Mouse (Mus musculus) heart, embryonic 16.5 days (tissue): ENCODE measurements at regions not wholly inside any gene's neighbourhood (a gene's known extent, or its start where the extent isn't known, plus 50 kb on each side); places are given as distances from the start of the nearest gene placed in this dataset.

Experiments
- ATAC-seq: fragments of 200-750 bp; cut with Nextera tagmentation; replicated peaks from 2 replicates; pipeline ENCODE4 v1.8.0; 2017; ENCODE audit warnings: moderate number of reproducible peaks; ENCODE audit not compliant: insufficient read depth, low FRiP score; ENCODE audit errors: extremely low read depth
- H3K27ac ChIP-seq: fragments of 300-500 bp; sonication (generic); 2 replicates; pipeline ENCODE4 v1.5.1; 2014; ENCODE audit warnings: mild to moderate bottlenecking, low read length, control low read depth, moderate library complexity
- H3K27me3 ChIP-seq: fragments of 300-500 bp; sonication (generic); 2 replicates; pipeline ENCODE4 v1.6.1; 2014; ENCODE audit warnings: low read length, mixed read lengths; ENCODE audit not compliant: control insufficient read depth, insufficient read depth
- H3K36me3 ChIP-seq: fragments of 300-500 bp; sonication (generic); 2 replicates; pipeline ENCODE4 v1.6.1; 2014; ENCODE audit not compliant: control insufficient read depth, insufficient read depth
- H3K4me1 ChIP-seq: fragments of 300-500 bp; sonication (generic); 2 replicates; pipeline ENCODE4 v1.6.1; 2014; ENCODE audit warnings: low read length, mixed read lengths; ENCODE audit not compliant: control insufficient read depth, insufficient read depth
- H3K4me2 ChIP-seq: fragments of 300-500 bp; sonication (generic); 2 replicates; pipeline ENCODE4 v1.6.1; 2014; ENCODE audit warnings: low read depth, mild to moderate bottlenecking, control low read depth, low read length
- H3K4me3 ChIP-seq: fragments of 300-500 bp; sonication (generic); 2 replicates; pipeline ENCODE4 v1.5.1; 2014; ENCODE audit warnings: mild to moderate bottlenecking, control low read depth, low read length
- H3K9ac ChIP-seq: fragments of 300-500 bp; sonication (generic); 2 replicates; pipeline ENCODE4 v1.6.1; 2014; ENCODE audit warnings: low read length, control low read depth
- H3K9me3 ChIP-seq: fragments of 300-500 bp; sonication (generic); replicated peaks from 2 replicates; pipeline ENCODE4 v1.6.1; 2016; ENCODE audit warnings: low read length; ENCODE audit not compliant: control insufficient read depth
- WGBS: fragments of 180-500 bp; shearing (Covaris S2); extraction: QIAGEN DNeasy Blood & Tissue Kit; methylation state at CpG from one replicate; pipeline ENCODE4 v1.1.7; 2014; 5-methylcytosine and 5-hydroxymethylcytosine counted together

- no peaks in the 10 kb centered on the region for H3K9me3 ChIP-seq
- H3K4me3 ChIP-seq: no peak overlapping the region
- no peak overlapping the region for H3K27ac ChIP-seq
- no peak overlapping the region for H3K9ac ChIP-seq
- no peak for ATAC-seq
- no peaks in the 10 kb centered on the region for H3K4me1 ChIP-seq
- 72% methylated on average over 15 of the region's 15 CpGs for WGBS
- H3K36me3 ChIP-seq: no peaks in the 10 kb centered on the region
- H3K27me3 ChIP-seq: no peaks in the 10 kb centered on the region
- H3K4me2 ChIP-seq: no peak overlapping the region
These were observed 65.3 kb downstream of the Med10 start for GRCm38 (mm10) chr13:69867296-69868065.

GRCm38 (mm10) chr13:69896536-69896935 is 94.3 kb downstream of the Med10 start:
- Histone ChIP-seq H3K36me3 (no peaks in the 10 kb centered on the region), H3K27me3 (no peaks in the 10 kb centered on the region), H3K9me3 (no peaks in the 10 kb centered on the region), H3K27ac (no peak overlapping the region), H3K4me2 (no peak overlapping the region), H3K9ac (no peak overlapping the region), H3K4me3 (no peak overlapping the region), H3K4me1 (no peaks in the 10 kb centered on the region)
- ATAC-seq: no peak
- 18% methylated on average over 5 of the region's 5 CpGs for WGBS

DNA sequence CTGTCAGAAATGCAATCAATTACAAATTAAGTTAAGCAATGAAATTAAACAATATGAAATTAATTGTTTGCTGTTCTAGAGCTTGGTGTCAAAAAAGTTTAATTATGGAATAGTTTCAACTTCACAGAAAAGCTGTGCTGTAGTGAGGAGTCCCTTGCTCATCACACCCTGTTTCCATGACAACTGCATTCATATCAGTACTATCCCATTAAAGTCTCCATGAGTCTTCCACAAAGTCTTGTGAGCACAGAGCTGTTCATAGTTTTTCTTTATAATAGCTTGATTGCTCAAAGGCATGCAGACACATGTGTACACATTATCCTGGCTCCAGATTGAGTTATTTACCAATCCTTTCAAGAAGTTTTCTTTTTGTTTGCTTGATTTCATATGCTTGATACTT is 98.9 kb downstream of the Med10 start:
- no peak overlapping the region for H3K4me3 ChIP-seq
- H3K27me3 ChIP-seq: no peaks in the 10 kb centered on the region
- H3K4me2 ChIP-seq: no peak overlapping the region
- no peak overlapping the region for H3K27ac ChIP-seq
- H3K4me1 ChIP-seq: no peaks in the 10 kb centered on the region
- H3K9ac ChIP-seq: no peak overlapping the region
- no peaks in the 10 kb centered on the region for H3K9me3 ChIP-seq
- ATAC-seq: no peak
- no peaks in the 10 kb centered on the region for H3K36me3 ChIP-seq

DNA sequence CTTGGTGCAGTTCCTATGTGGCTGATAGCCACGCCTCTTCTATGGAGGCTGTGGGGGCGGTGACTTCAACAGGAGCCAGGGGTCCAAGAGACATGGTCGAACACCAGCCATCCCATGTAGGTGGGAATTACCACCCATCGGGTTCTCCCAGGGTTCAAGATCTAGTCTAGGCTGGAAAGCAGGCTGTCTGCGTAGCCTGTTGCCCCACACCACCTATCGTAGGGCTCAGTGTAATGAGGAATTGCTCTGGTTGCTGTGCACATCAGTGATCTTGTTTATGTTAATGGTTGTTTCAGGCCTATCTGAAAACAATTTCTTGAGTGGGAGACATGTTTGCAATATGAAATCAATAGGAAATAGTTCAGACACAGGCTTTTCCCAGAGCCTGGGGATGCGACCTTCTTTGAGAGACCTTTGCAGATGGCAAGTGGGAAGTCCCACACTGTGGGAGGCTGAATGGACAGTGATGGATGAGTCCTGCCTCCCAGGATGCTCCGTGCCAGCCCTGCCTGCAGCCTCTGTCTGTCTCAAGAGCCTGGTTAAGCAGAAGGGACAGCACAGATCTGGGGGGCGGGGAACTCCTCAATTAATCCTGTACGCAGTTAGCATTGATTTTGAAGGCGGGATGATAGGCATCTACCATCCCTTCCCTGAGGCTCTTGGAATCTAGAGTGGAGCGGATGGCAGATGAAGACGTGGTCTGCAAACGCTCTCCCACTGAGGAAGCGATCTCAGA is 104.8 kb downstream of the Med10 start:
- Histone ChIP-seq H3K4me1 (no peaks in the 10 kb centered on the region), H3K27me3 (no peaks in the 10 kb centered on the region), H3K36me3 (no peaks in the 10 kb centered on the region), H3K27ac (no peak overlapping the region), H3K4me2 (no peak overlapping the region), H3K9me3 (no peaks in the 10 kb centered on the region), H3K9ac (no peak overlapping the region), H3K4me3 (no peak overlapping the region)
- WGBS: 61% methylated on average over 15 of the region's 15 CpGs
- no peak for ATAC-seq

DNA sequence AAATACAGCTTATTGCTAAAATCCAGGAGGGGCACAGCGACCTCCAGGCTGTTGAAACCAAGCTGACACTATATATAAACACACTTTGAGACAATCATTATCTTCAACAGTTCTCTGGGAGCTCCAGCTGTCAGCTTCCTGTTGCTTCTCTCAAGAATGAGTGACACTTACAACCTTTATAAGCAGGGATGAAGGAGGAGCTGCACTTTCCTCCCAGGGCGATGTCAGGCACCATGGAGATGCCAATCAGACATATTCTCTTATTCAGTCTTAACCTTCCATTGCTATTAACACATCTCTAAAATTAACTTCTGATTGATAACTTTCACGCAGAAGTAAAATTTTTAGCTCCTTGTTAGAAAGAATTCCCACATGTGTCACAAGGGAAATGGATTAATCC is 113.6 kb downstream of the Med10 start:
- Histone ChIP-seq H3K9me3 (no peaks in the 10 kb centered on the region), H3K4me1 (no peaks in the 10 kb centered on the region), H3K27me3 (no peaks in the 10 kb centered on the region), H3K9ac (no peak overlapping the region), H3K4me2 (no peak overlapping the region), H3K36me3 (no peaks in the 10 kb centered on the region), H3K4me3 (no peak overlapping the region), H3K27ac (no peak overlapping the region)
- ATAC-seq: no peak
- 51% methylated on average over 3 of the region's 3 CpGs for whole genome bisulfite sequencing

GRCm38 (mm10) chr13:69932695-69933550 is 130.7 kb downstream of the Med10 start:
- Histone ChIP-seq H3K4me3 (no peak overlapping the region), H3K4me1 (no peaks in the 10 kb centered on the region), H3K36me3 (no peaks in the 10 kb centered on the region), H3K9me3 (no peaks in the 10 kb centered on the region), H3K27ac (no peak overlapping the region), H3K27me3 (no peaks in the 10 kb centered on the region), H3K4me2 (no peak overlapping the region), H3K9ac (no peak overlapping the region)
- ATAC-seq: no peak
- WGBS: 70% methylated on average over 9 of the region's 9 CpGs

GRCm38 (mm10) chr13:69933551-69933845 is 131.3 kb downstream of the Med10 start:
- no peak overlapping the region for H3K4me2 ChIP-seq
- no peaks in the 10 kb centered on the region for H3K36me3 ChIP-seq
- WGBS: 73% methylated on average over 6 of the region's 6 CpGs
- no peak overlapping the region for H3K4me3 ChIP-seq
- no peak for ATAC-seq
- H3K9me3 ChIP-seq: no peaks in the 10 kb centered on the region
- no peak overlapping the region for H3K9ac ChIP-seq
- H3K27ac ChIP-seq: no peak overlapping the region
- H3K4me1 ChIP-seq: no peaks in the 10 kb centered on the region
- no peaks in the 10 kb centered on the region for H3K27me3 ChIP-seq

DNA sequence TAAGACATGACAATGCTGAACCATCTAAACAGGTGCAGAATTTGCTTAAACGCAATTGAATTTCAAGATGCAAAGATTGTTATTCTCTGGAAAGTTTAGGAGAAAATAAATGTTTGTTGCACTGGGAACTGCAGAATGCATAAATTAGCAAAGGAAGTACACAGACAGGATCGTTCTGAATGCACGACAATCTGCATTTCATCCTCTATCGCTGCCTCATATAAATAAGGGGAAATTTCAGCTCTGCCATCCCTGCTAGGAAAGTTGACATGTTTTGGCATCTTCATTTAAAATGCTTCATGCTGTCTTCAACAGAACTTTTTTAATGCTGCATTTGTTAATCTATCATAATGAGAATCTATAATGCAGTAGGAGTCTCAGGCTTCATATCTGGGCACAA is 137.6 kb downstream of the Med10 start:
- Histone ChIP-seq H3K4me2 (no peak overlapping the region), H3K4me3 (no peak overlapping the region), H3K36me3 (no peaks in the 10 kb centered on the region), H3K9me3 (no peaks in the 10 kb centered on the region), H3K4me1 (no peaks in the 10 kb centered on the region), H3K9ac (no peak overlapping the region), H3K27ac (no peak overlapping the region), H3K27me3 (no peaks in the 10 kb centered on the region)
- 76% methylated on average over 4 of the region's 4 CpGs for WGBS
- ATAC-seq: no peak

GRCm38 (mm10) chr13:69944651-69945050 is 142.5 kb downstream of the Med10 start:
- H3K36me3 ChIP-seq: no peaks in the 10 kb centered on the region
- WGBS: 16% methylated on average over 1 of the region's 1 CpGs
- no peak for ATAC-seq
- H3K9ac ChIP-seq: no peak overlapping the region
- no peak overlapping the region for H3K4me2 ChIP-seq
- H3K4me1 ChIP-seq: no peaks in the 10 kb centered on the region
- no peaks in the 10 kb centered on the region for H3K27me3 ChIP-seq
- H3K27ac ChIP-seq: no peak overlapping the region
- no peaks in the 10 kb centered on the region for H3K9me3 ChIP-seq
- H3K4me3 ChIP-seq: no peak overlapping the region
